Mouse (Mus musculus) liver, embryonic 11.5 days (tissue): ENCODE measurements around the gene Zfp617. TPM values are rescaled to one million over a fixed set of nuclear protein-coding genes. Genes with fewer than 3 reads are reported as not detected.

Experiments used
- ATAC-seq: fragments of 200-750 bp; cut with Nextera tagmentation; replicated peaks from 2 replicates; pipeline ENCODE4 v1.8.0; 2017; ENCODE audit warnings: moderate number of reproducible peaks, mild to moderate bottlenecking, moderate TSS enrichment, moderate library complexity; ENCODE audit not compliant: low FRiP score
- DNase-seq: peaks from one replicate; pipeline ENCODE4 v3.0.0-alpha.2; 2017; ENCODE audit warnings: low spot score
- H3K27ac ChIP-seq: fragments of 300-500 bp; sonication (generic); 2 replicates; pipeline ENCODE4 v1.5.1; 2014; ENCODE audit warnings: mild to moderate bottlenecking, low read depth, low read length, control low read depth
- H3K27me3 ChIP-seq: fragments of 300-500 bp; sonication (generic); replicated peaks from 2 replicates; pipeline ENCODE4 v1.6.1; 2014; ENCODE audit warnings: low read length, mixed read lengths; ENCODE audit not compliant: control insufficient read depth, insufficient read depth
- H3K36me3 ChIP-seq: fragments of 300-500 bp; sonication (generic); 2 replicates; pipeline ENCODE4 v1.6.1; 2014; ENCODE audit warnings: mild to moderate bottlenecking, low read length, moderate library complexity, mixed read lengths; ENCODE audit not compliant: control insufficient read depth, insufficient read depth
- H3K4me1 ChIP-seq: fragments of 300-500 bp; sonication (generic); replicated peaks from 2 replicates; pipeline ENCODE4 v1.6.1; 2014; ENCODE audit warnings: low read length, mixed read lengths; ENCODE audit not compliant: control insufficient read depth, insufficient read depth
- H3K4me2 ChIP-seq: fragments of 300-500 bp; sonication (generic); 2 replicates; pipeline ENCODE4 v1.6.1; 2014; ENCODE audit warnings: mild to moderate bottlenecking, control low read depth, moderate library complexity
- H3K4me3 ChIP-seq: fragments of 300-500 bp; sonication (generic); 2 replicates; pipeline ENCODE4 v1.5.1; 2014; ENCODE audit warnings: low read depth, low read length, control low read depth
- H3K9ac ChIP-seq: fragments of 300-500 bp; sonication (generic); 2 replicates; pipeline ENCODE4 v1.6.1; 2014; ENCODE audit warnings: low read depth, low read length, control low read depth
- H3K9me3 ChIP-seq: fragments of 300-500 bp; sonication (generic); 2 replicates; pipeline ENCODE4 v1.6.1; 2016; ENCODE audit warnings: low read length, inconsistent platforms, mixed read lengths; ENCODE audit not compliant: control insufficient read depth
- WGBS: fragments of 180-500 bp; shearing (Covaris S2); extraction: QIAGEN DNeasy Blood & Tissue Kit; methylation state at CpG from one replicate; pipeline ENCODE4 v1.1.7; 2014; 5-methylcytosine and 5-hydroxymethylcytosine counted together
- polyA plus RNA-seq: library from polyadenylated mRNA; unstranded; fragments of >200 nt; fragmentation: Nextera tagmentation; extraction: Ambion mirVana; gene quantifications from 2 replicates; pipeline ENCODE4 v1.2.1, GENCODE M21; 2014

The Zfp617 gene
- polyA plus RNA-seq, 1 experiment from 2014 or later: 20.0 TPM

DNA sequence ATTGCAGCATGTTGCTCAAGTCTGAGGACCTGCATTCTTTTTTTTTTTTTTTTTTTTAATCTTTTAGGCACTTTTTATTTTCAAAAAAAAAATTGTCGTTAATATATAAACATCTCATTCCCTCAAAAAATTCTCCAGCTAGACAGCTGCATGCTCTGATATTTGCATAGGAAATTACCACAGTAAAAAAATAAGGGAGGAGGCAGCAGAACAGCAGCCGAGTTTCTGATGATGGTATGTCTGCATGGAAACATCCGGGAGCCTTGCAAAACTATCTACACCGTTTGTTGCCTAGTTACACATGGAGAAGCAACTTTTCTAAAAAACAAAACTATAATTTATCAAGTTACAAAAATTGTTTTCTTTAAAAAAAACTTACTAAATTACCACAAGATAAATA is 73.0 kb downstream of the Zfp617 start:
- no peaks in the 10 kb centered on the region for H3K27me3 ChIP-seq
- no peaks in the 10 kb centered on the region for H3K36me3 ChIP-seq
- no peaks in the 10 kb centered on the region for H3K9me3 ChIP-seq
- no peak overlapping the region for H3K4me2 ChIP-seq
- 67% methylated on average over 4 of the region's 4 CpGs for WGBS
- ATAC-seq (no peak), DNase-seq (no peak)
- no peak overlapping the region for H3K4me3 ChIP-seq
- no peak overlapping the region for H3K27ac ChIP-seq
- H3K4me1 ChIP-seq: peaks cover 5% of the 10 kb centered on the region; the same call in 1 of the 2 replicates
- no peak overlapping the region for H3K9ac ChIP-seq

Other genes starting within 250 kb of the Zfp617 start
- 0.41 and 0.45 TPM in 2 replicates for gene Unc13a, start 236.9 kb upstream of the Zfp617 start, polyA plus RNA-seq
- gene Jak3, start 232.3 kb upstream of the Zfp617 start, polyA plus RNA-seq: 10.1 and 11.0 TPM in 2 replicates
- gene Insl3, start 219.4 kb upstream of the Zfp617 start, polyA plus RNA-seq: 1.3 and 2.0 TPM in 2 replicates
- 2.1 and 2.9 TPM in 2 replicates for gene B3gnt3, start 206.8 kb upstream of the Zfp617 start, polyA plus RNA-seq
- gene Fcho1, start 182.9 kb upstream of the Zfp617 start, polyA plus RNA-seq: 20.8 and 21.1 TPM in 2 replicates
- gene Zfp709, start 26.6 kb upstream of the Zfp617 start, polyA plus RNA-seq: 3.9 and 4.2 TPM in 2 replicates
- 1.5 and 1.6 TPM in 2 replicates for gene Zfp882, start within 50 bp of the Zfp617 start, polyA plus RNA-seq
- gene Zfp961, start 42.4 kb downstream of the Zfp617 start, polyA plus RNA-seq: 22.7 and 24.1 TPM in 2 replicates
- gene Cyp4f18, start 101.0 kb downstream of the Zfp617 start, polyA plus RNA-seq: 0.60 and 2.1 TPM in 2 replicates
- gene Olfr372, start 132.6 kb downstream of the Zfp617 start, polyA plus RNA-seq: not detected in 2 replicates
- 0.04 TPM in 1 of 2 replicates, not detected in the other for gene Olfr373, start 174.5 kb downstream of the Zfp617 start, polyA plus RNA-seq
- gene Olfr374, start 198.4 kb downstream of the Zfp617 start, polyA plus RNA-seq: not detected in 2 replicates
- gene Tpm4, start 226.3 kb downstream of the Zfp617 start, polyA plus RNA-seq: 277 and 281 TPM in 2 replicates